Mouse (Mus musculus): ENCODE measurements around the gene Hivep3. TPM values are rescaled to one million over a fixed set of nuclear protein-coding genes. Genes with fewer than 3 reads are reported as not detected.

Gene Hivep3
- polyA plus RNA-seq, 1 experiment from 2014 or later, result 3.2 TPM

DNA sequence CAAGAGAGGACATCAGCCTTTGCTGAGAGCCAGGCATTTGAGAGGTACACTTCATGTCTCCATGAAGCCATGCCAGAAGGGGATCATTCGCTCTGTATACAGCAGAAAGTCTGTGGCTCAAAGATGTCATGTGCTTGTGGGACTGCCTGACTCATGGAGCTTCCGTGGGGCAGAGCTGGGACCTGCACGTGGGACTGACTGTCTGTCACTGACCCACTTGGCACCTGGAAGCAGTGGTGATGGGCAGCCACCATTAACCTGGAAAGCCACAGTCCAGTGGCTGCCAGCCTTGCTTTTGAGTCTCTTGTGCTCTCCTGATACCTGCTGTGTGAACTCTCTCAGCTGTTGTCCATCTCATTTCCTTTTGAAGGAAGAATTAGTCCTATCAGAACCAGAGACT, 256.8 kb downstream of the Hivep3 start:
- Histone ChIP-seq H3K4me1 (peaks cover 41% of the 10 kb centered on the region), H3K9me3 (no peaks in the 10 kb centered on the region), H3K27ac (no peak overlapping the region), H3K27me3 (ENCODE audit: insufficient read depth, poor library complexity, severe bottlenecking) (peaks cover 23% of the 10 kb centered on the region; the same call in 1 of the 2 replicates), H3K4me3 (no peak overlapping the region), H3K36me3 (no peaks in the 10 kb centered on the region)
- 79% methylated on average over 3 of the region's 3 CpGs for WGBS
- DNase-seq (ENCODE audit: low spot score), result no peak

DNA sequence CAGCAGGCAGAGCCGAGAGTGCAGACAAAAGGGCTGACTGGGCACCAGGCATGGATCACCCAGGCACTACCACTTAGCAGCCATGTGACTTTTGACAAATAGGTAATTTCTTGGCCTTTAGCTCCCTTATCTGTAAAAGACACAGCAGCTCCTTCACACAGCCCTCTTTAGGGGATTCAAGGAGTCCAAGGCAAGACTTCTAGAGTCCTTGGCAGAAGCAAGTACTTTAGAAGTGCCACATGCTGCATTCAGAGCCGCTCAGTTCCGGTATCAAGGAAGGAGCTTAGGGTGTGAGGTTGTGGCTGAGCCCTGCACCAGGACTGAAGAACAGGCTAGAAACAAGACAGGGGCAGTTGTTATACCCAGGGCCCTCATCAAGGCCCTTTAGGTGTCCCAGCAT, 257.3 kb downstream of the Hivep3 start:
- Histone ChIP-seq H3K36me3 (no peaks in the 10 kb centered on the region), H3K4me3 (no peak overlapping the region), H3K27me3 (ENCODE audit: insufficient read depth, poor library complexity, severe bottlenecking) (peaks cover 23% of the 10 kb centered on the region; the same call in 1 of the 2 replicates), H3K27ac (no peak overlapping the region), H3K4me1 (peaks cover 41% of the 10 kb centered on the region), H3K9me3 (no peaks in the 10 kb centered on the region)
- WGBS, result 73% methylated on average over 3 of the region's 3 CpGs
- no peak for DNase-seq (ENCODE audit: low spot score)

DNA sequence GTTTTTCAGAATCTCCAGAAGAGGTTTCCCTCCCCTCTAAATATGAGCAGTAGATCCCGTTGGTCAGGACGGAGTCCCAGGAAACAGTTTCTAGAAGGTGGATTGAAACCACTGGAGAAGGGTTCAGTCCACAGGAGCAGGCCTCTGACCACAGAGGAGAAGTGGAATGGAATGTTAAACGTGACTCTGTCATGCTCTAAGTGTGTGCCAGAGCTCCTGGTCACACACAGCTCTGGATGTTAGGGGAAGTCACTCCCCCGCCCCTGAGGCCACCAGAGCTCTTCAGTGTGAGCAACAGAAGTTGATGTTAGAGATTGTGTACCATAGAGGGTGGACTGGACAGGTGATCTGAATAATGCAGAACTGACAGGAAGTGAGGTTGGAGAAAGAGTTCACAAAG, 258.2 kb downstream of the Hivep3 start:
- DNase-seq (ENCODE audit: low spot score), result no peak
- no peak overlapping the region for H3K27ac ChIP-seq
- no peak overlapping the region for H3K4me3 ChIP-seq
- no peaks in the 10 kb centered on the region for H3K9me3 ChIP-seq
- WGBS, result 58% methylated on average over 4 of the region's 4 CpGs
- H3K27me3 ChIP-seq (ENCODE audit: insufficient read depth, poor library complexity, severe bottlenecking), result peaks cover 18% of the 10 kb centered on the region; the same call in 1 of the 2 replicates
- H3K36me3 ChIP-seq, result no peaks in the 10 kb centered on the region
- H3K4me1 ChIP-seq, result peaks cover 35% of the 10 kb centered on the region

DNA sequence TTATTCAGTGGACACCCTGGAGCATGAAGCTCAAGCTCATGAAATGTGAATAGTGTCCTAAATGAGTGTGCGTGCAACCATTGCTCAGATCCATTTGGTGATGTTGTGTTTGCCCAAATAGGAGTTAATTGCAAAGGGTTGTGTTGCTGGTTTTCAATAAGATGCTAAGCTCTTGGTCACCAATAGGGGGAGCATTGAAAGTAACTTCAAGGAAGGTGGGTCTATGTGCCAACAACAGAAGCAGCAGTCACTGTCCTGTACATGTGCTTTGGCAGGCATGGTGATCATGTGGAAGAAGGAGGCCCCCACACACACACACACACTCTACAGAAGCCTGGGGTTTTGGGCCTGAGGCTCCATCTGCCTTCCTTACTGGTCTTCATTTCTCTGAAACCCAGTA, 262.8 kb downstream of the Hivep3 start:
- peaks cover 23% of the 10 kb centered on the region for H3K4me1 ChIP-seq
- 81% methylated on average over 1 of the region's 1 CpGs for WGBS
- no peaks in the 10 kb centered on the region for H3K36me3 ChIP-seq
- H3K27me3 ChIP-seq (ENCODE audit: insufficient read depth, poor library complexity, severe bottlenecking), result no peaks in the 10 kb centered on the region; the same call in 1 of the 2 replicates
- no peaks in the 10 kb centered on the region for H3K9me3 ChIP-seq
- no peak overlapping the region for H3K27ac ChIP-seq
- no peak overlapping the region for H3K4me3 ChIP-seq
- no peak for DNase-seq (ENCODE audit: low spot score)

DNA sequence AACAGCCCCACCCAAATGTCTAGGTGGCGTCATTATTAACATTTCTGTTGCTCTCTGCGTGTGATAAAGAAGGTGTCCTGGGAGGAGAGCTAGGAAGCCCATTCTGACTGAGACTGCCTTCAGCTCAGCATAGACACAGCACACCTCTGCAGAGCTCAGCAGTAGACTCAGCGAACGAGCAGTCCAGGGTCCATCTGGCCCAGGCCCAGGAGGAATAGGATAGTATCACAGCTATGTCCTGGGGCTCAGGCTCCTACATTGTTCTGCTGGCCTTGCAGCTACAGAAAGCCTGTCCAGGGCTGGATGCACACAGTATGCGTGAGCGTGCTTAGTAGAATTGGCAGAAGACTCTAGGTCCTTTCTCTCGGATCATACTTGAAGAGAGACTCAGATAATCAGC, 263.8 kb downstream of the Hivep3 start:
- Histone ChIP-seq H3K4me3 (no peak overlapping the region), H3K36me3 (no peaks in the 10 kb centered on the region), H3K27ac (no peak overlapping the region), H3K9me3 (no peaks in the 10 kb centered on the region), H3K27me3 (ENCODE audit: insufficient read depth, poor library complexity, severe bottlenecking) (no peaks in the 10 kb centered on the region; the same call in 1 of the 2 replicates), H3K4me1 (peaks cover 14% of the 10 kb centered on the region)
- no peak for DNase-seq (ENCODE audit: low spot score)
- 82% methylated on average over 7 of the region's 7 CpGs for WGBS

DNA sequence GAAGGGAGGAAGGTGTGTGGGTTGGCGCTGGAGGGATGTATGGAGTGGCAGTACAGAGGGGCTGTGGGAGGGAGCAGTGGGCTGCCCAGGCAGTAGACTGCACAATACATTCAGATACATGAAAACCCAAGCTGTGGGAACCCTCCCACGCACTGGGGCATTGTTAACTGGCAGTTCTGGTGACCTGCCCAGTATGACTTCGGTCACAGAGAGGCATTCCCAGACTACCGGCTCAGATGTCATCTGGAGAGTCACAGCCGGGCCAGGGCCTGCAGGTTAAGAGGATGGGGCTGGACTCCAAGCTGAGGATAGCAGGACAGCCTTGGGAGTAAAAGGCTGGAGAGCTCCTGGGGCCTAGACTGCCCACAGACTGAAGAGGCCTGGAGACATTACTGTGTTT, 265.3 kb downstream of the Hivep3 start:
- no peak overlapping the region for H3K4me3 ChIP-seq
- peaks cover 11% of the 10 kb centered on the region for H3K4me1 ChIP-seq
- H3K27me3 ChIP-seq (ENCODE audit: insufficient read depth, poor library complexity, severe bottlenecking), result no peaks in the 10 kb centered on the region
- no peak for DNase-seq (ENCODE audit: low spot score)
- no peak overlapping the region for H3K27ac ChIP-seq
- no peaks in the 10 kb centered on the region for H3K9me3 ChIP-seq
- no peaks in the 10 kb centered on the region for H3K36me3 ChIP-seq
- WGBS, result 70% methylated on average over 5 of the region's 5 CpGs

DNA sequence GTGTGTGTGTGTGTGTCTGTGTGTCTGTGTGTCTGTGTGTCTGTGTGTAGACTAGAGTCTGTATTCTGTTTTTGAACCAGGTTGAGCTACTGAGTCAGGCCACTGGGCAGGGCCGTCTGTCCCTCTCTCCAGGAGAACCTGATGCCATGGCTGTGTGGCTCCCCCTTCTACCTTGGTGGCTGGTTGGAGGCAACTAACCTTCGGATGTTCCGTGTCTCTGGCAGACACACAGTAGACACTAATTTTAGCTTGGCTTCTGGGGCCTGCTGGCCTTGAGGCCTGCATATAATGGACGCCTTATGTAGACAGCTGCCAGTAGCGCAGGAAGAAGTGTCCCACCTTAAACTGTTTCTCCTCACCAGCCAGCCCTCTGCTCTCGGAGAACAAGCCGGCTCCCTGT, 267.3 kb downstream of the Hivep3 start:
- no peaks in the 10 kb centered on the region for H3K9me3 ChIP-seq
- no peaks in the 10 kb centered on the region for H3K36me3 ChIP-seq
- WGBS, result 67% methylated on average over 7 of the region's 7 CpGs
- DNase-seq (ENCODE audit: low spot score), result no peak
- H3K4me3 ChIP-seq, result no peak overlapping the region
- H3K27ac ChIP-seq, result peak overlapping the region; percentile 17; the same call in 1 of the 2 replicates
- H3K27me3 ChIP-seq (ENCODE audit: insufficient read depth, poor library complexity, severe bottlenecking), result no peaks in the 10 kb centered on the region
- H3K4me1 ChIP-seq, result peaks cover 11% of the 10 kb centered on the region

DNA sequence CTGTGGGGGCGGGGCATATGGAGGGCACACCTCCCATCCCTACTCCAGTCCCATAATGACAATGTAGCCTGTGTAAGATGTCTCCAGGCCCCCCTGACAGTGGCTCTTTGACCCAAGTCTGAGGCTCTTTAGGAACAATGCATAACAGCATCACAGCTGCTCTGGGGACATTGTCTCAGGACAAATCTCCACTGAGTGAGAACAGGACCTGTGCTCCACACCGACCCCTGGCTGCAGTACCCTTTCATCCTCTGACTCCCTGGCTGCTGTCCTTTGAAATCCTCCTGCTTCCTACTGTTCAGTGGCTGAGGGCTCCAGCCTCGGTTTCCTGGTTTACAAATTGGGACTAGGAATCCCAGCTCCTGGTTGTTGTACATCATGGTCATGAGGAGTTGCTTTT, 269.4 kb downstream of the Hivep3 start:
- no peak for DNase-seq (ENCODE audit: low spot score)
- Histone ChIP-seq H3K27me3 (ENCODE audit: insufficient read depth, poor library complexity, severe bottlenecking) (no peaks in the 10 kb centered on the region), H3K4me3 (no peak overlapping the region), H3K4me1 (peaks cover 11% of the 10 kb centered on the region), H3K9me3 (no peaks in the 10 kb centered on the region), H3K36me3 (no peaks in the 10 kb centered on the region), H3K27ac (no peak overlapping the region)
- WGBS, result 43% methylated on average over 3 of the region's 3 CpGs

DNA sequence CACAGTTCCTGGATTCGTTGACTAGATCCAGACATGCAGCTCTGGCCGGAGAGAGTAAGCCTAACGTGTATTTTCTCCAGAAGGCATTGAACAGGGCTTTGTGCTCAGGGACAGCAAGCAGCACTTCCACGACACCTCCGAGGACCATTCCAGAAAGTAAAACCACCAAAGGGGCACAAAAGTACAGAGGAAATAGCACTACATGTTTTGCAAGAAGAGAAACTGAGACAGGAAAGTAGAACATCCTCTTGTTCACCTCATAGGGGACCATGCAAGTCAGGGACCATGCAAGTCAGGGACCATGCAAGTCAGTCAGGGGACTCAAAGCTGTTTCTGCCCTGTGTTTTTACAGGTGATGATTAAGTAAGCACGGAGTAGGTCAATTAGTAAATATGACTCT, 272.5 kb downstream of the Hivep3 start:
- no peak overlapping the region for H3K4me3 ChIP-seq
- H3K27ac ChIP-seq, result no peak overlapping the region
- no peak for DNase-seq (ENCODE audit: low spot score)
- H3K36me3 ChIP-seq, result no peaks in the 10 kb centered on the region
- peaks cover 13% of the 10 kb centered on the region; the same call in 1 of the 2 replicates for H3K27me3 ChIP-seq (ENCODE audit: insufficient read depth, poor library complexity, severe bottlenecking)
- no peaks in the 10 kb centered on the region for H3K9me3 ChIP-seq
- WGBS, result 76% methylated on average over 6 of the region's 6 CpGs
- H3K4me1 ChIP-seq, result peaks cover 11% of the 10 kb centered on the region

DNA sequence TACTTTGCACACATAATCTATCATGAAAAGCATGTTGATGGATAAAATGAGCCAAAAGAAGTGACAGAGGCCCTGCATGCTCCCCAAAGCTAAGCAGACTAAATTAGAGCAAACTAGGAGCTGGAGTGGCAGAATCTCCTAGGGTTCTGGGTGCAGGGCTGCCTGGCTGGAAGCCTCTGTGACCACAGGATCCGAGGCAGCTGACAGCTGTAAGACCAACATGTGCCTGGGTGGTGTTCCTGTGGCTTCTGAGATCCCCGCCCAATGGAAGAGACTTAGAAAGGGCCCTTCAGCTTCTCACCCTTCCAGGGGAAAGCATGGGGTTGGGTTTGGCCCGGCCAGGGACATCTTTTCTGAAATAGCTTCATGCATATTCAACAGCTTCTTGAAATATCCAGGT, 274.3 kb downstream of the Hivep3 start:
- no peak overlapping the region for H3K4me3 ChIP-seq
- H3K27ac ChIP-seq, result no peak overlapping the region
- DNase-seq (ENCODE audit: low spot score), result no peak
- no peaks in the 10 kb centered on the region for H3K9me3 ChIP-seq
- H3K27me3 ChIP-seq (ENCODE audit: insufficient read depth, poor library complexity, severe bottlenecking), result peaks cover 13% of the 10 kb centered on the region; the same call in 1 of the 2 replicates
- no peaks in the 10 kb centered on the region for H3K36me3 ChIP-seq
- peaks cover 22% of the 10 kb centered on the region for H3K4me1 ChIP-seq
- WGBS, result 71% methylated on average over 3 of the region's 3 CpGs

DNA sequence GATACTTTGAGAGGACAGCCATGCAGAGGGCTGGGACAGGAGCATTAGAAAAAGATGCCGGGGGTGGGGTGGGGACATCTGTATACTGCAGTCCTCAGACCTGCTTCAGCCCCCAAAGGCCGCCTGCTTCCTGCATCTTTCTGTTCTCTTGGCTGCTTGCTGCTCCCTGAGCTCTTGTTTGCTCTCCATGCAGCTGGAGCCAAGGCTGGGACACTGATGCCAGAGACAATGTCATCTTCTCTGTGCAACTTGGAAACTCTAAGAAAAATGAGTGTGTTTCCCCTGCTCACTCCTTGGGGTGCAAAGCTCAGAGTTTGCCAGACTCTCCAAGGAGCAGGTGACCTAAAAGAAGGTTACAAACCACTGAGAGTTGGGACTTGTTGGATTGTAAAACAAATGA, 275.6 kb downstream of the Hivep3 start:
- Histone ChIP-seq H3K27me3 (ENCODE audit: insufficient read depth, poor library complexity, severe bottlenecking) (peaks cover 16% of the 10 kb centered on the region; the same call in 1 of the 2 replicates), H3K4me3 (no peak overlapping the region), H3K27ac (no peak overlapping the region), H3K4me1 (peaks cover 22% of the 10 kb centered on the region), H3K9me3 (no peaks in the 10 kb centered on the region), H3K36me3 (no peaks in the 10 kb centered on the region)
- no peak for DNase-seq (ENCODE audit: low spot score)
- 78% methylated on average over 2 of the region's 2 CpGs for WGBS

DNA sequence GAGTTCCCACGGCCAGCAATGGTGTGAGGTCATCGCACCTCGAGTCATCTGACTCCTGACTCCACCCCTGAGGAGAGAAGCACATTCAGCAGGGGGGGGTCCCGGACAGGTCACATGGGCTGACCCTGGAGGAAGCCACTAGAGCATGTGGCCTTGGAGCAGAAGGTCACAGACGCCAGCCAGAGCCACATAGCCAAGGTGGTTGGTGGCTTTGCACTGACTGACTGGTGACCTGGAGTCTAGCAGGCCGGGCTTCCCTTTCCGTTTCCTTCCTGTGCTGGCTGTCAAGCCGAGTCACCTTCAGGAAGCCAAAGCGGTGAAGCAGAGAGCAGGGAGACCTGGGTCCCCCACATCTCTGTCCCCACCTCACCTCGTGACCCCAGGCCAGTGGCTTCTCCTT, 278.2 kb downstream of the Hivep3 start:
- H3K27ac ChIP-seq, result 0 out of 2 replicates have a peak overlapping the region, but pooled peaks have one; percentile 42
- 63% methylated on average over 10 of the region's 10 CpGs for WGBS
- H3K36me3 ChIP-seq, result no peaks in the 10 kb centered on the region
- H3K4me1 ChIP-seq, result peaks cover 22% of the 10 kb centered on the region
- H3K27me3 ChIP-seq (ENCODE audit: insufficient read depth, poor library complexity, severe bottlenecking), result peaks cover 16% of the 10 kb centered on the region; the same call in 1 of the 2 replicates
- H3K4me3 ChIP-seq, result no peak overlapping the region
- DNase-seq (ENCODE audit: low spot score), result no peak
- no peaks in the 10 kb centered on the region for H3K9me3 ChIP-seq

DNA sequence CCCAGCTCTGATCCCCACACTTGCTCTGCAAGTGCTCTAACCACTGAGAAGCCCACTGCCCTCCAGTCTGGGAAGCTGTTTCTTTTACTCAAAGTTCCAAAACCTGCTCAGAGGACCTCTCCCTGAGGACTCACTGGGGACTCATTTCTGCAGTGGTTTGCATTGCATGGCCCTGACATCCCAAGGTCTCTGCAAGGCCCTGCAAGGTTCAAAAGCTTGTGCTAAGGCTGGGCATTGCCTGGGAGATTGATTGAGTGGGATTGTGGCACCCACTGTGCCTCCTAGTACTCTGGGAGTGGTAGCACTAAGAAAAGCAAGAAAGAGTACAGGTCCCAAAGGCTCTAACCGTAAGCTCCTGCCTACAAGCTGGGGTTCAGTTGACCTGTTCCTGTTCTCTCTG, 279.3 kb downstream of the Hivep3 start:
- Histone ChIP-seq H3K4me1 (peaks cover 22% of the 10 kb centered on the region), H3K9me3 (no peaks in the 10 kb centered on the region), H3K4me3 (no peak overlapping the region), H3K36me3 (no peaks in the 10 kb centered on the region), H3K27me3 (ENCODE audit: insufficient read depth, poor library complexity, severe bottlenecking) (peaks cover 16% of the 10 kb centered on the region; the same call in 1 of the 2 replicates), H3K27ac (no peak overlapping the region)
- no peak for DNase-seq (ENCODE audit: low spot score)
- 92% methylated on average over 1 of the region's 1 CpGs for WGBS

DNA sequence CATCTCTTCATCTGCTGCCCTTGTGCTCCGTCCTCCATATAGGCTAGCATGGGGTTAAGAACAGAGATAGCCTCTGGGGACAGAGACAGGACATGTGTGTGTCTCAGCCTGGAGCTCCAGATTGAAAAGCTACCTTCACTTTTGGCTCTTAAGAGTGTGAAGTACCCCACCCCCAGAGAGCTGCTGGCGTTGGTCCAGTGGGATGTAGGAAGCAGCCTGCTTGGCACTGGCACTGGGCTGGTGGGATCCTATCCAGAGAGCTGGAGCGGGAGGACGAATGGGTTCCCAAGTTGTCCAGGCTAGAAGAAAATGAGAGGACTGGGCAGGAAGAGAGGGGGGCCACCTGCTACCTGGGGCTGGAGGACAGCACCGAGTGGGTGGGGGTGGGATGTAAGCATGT, 284.8 kb downstream of the Hivep3 start:
- no peak for DNase-seq (ENCODE audit: low spot score)
- H3K4me3 ChIP-seq, result no peak overlapping the region
- H3K27me3 ChIP-seq (ENCODE audit: insufficient read depth, poor library complexity, severe bottlenecking), result peaks cover 23% of the 10 kb centered on the region
- WGBS, result 73% methylated on average over 5 of the region's 5 CpGs
- no peak overlapping the region for H3K27ac ChIP-seq
- peaks cover under 1% of the 10 kb centered on the region; the same call in 1 of the 2 replicates for H3K4me1 ChIP-seq
- H3K36me3 ChIP-seq, result no peaks in the 10 kb centered on the region
- H3K9me3 ChIP-seq, result no peaks in the 10 kb centered on the region
